Mouse (Mus musculus) megakaryocyte, embryonic 14.5 days (primary cell): ENCODE measurements around the gene Gfpt2.

Source experiments
- FLI1 ChIP-seq: IDR thresholded peaks from 2 replicates; pipeline ENCODE4 v1.6.1; 2012; ENCODE audit warnings: low read length, inconsistent platforms, mixed read lengths
- GATA1 ChIP-seq: IDR thresholded peaks from 3 replicates; pipeline ENCODE4 v1.6.1; 2012; ENCODE audit warnings: mixed read lengths, low read length, inconsistent platforms, borderline replicate concordance

- no peak for TF ChIP-seq GATA1
- no peak for TF ChIP-seq FLI1
Observed at GRCm38 (mm10) chr11:49840666-49841065, 46.7 kb downstream of the Gfpt2 start.
